Mouse (Mus musculus) bone marrow macrophage, adult 2 months (primary cell): ENCODE measurements around the gene Zfr2. TPM values are rescaled to one million over a fixed set of nuclear protein-coding genes. Genes with fewer than 3 reads are reported as not detected.

ENCODE experiments used
- H3K27ac ChIP-seq: 2 replicates; pipeline ENCODE4 v1.5.1; 2012; ENCODE audit warnings: low read depth, low read length; ENCODE audit not compliant: insufficient read depth
- H3K4me1 ChIP-seq: 2 replicates; pipeline ENCODE4 v1.6.1; 2012; ENCODE audit warnings: low read length; ENCODE audit not compliant: control insufficient read depth, insufficient read depth
- H3K4me3 ChIP-seq: 2 replicates; pipeline ENCODE4 v1.5.1; 2012; ENCODE audit warnings: mild to moderate bottlenecking, low read length, moderate library complexity; ENCODE audit not compliant: insufficient read depth
- CTCF ChIP-seq: IDR thresholded peaks from 2 replicates; pipeline ENCODE4 v1.5.1; 2012; ENCODE audit warnings: low read depth, mild to moderate bottlenecking, low read length, moderate library complexity
- POLR2A ChIP-seq: IDR thresholded peaks from 2 replicates; pipeline ENCODE4 v1.6.1; 2012; ENCODE audit warnings: mild to moderate bottlenecking, low read depth, low read length, borderline replicate concordance
- polyA plus RNA-seq: library from polyadenylated mRNA; stranded (reverse); fragments of >200 nt; gene quantifications from 2 replicates; pipeline ENCODE4 v1.2.4, GENCODE M21; 2012; ENCODE audit not compliant: missing spikeins, insufficient read depth, insufficient read length

The Zfr2 gene
- polyA plus RNA-seq, 1 experiment = 2.7 TPM

GRCm38 (mm10) chr10:81292554-81293333 is 59.8 kb downstream of the Zfr2 start, which contains the start of gene Pip5k1c:
TSS of gene Pip5k1c (plus strand) at chr10:81292963.
- Histone ChIP-seq H3K4me3 (peak within 1 kb of the TSS; percentile 94), H3K4me1 (peaks cover 40% of the 10 kb centered on the region), H3K27ac (peak within 1 kb of the TSS; percentile 69)
- TF ChIP-seq CTCF = peak; percentile 91
- TF ChIP-seq POLR2A = 0 out of 2 replicates have a peak, but pooled peaks have one; percentile 11

GRCm38 (mm10) chr10:81293334-81294030 is 60.5 kb downstream of the Zfr2 start:
- Histone ChIP-seq H3K27ac (peak overlapping the region; percentile 69), H3K4me3 (peak overlapping the region; percentile 94), H3K4me1 (peaks cover 45% of the 10 kb centered on the region)
- TF ChIP-seq CTCF (no peak), POLR2A (no peak)

GRCm38 (mm10) chr10:81294442-81294841 is 61.5 kb downstream of the Zfr2 start:
- TF ChIP-seq POLR2A (no peak), CTCF (no peak)

GRCm38 (mm10) chr10:81295185-81295584 is 62.2 kb downstream of the Zfr2 start:
- TF ChIP-seq POLR2A = no peak
- TF ChIP-seq CTCF = no peak
- Histone ChIP-seq H3K4me3 (peak overlapping the region; percentile 94; the same call in 1 of the 2 replicates), H3K27ac (no peak overlapping the region), H3K4me1 (peaks cover 62% of the 10 kb centered on the region)

More at GRCm38 (mm10) chr10:81294442-81294841, 61.5 kb downstream of the Zfr2 start:
- Histone ChIP-seq H3K4me3 (peak overlapping the region; percentile 94), H3K27ac (no peak overlapping the region), H3K4me1 (peaks cover 55% of the 10 kb centered on the region)

GRCm38 (mm10) chr10:81297246-81297645 is 64.3 kb downstream of the Zfr2 start:
- Histone ChIP-seq H3K4me3 (peak overlapping the region; percentile 44), H3K27ac (peak overlapping the region; percentile 94), H3K4me1 (peaks cover 67% of the 10 kb centered on the region)
- no peak for TF ChIP-seq CTCF
- TF ChIP-seq POLR2A = no peak

- 0 out of 2 replicates have a peak, but pooled peaks have one; percentile 28 for TF ChIP-seq POLR2A
- no peak for TF ChIP-seq CTCF
- Histone ChIP-seq H3K27ac (peak overlapping the region; percentile 94), H3K4me1 (peaks cover 72% of the 10 kb centered on the region), H3K4me3 (peak overlapping the region; percentile 44)
These were observed 64.9 kb downstream of the Zfr2 start for GRCm38 (mm10) chr10:81297845-81298244.

GRCm38 (mm10) chr10:81298369-81299100 is 65.6 kb downstream of the Zfr2 start:
- Histone ChIP-seq H3K27ac (peak overlapping the region; percentile 94), H3K4me3 (peak overlapping the region; percentile 44), H3K4me1 (peaks cover 79% of the 10 kb centered on the region)
- TF ChIP-seq CTCF = no peak
- no peak for TF ChIP-seq POLR2A

- Histone ChIP-seq H3K27ac (peak overlapping the region; percentile 94), H3K4me1 (peaks cover 84% of the 10 kb centered on the region), H3K4me3 (no peak overlapping the region)
- TF ChIP-seq CTCF (no peak), POLR2A (no peak)
These were observed 66.8 kb downstream of the Zfr2 start for GRCm38 (mm10) chr10:81299585-81300351.

GRCm38 (mm10) chr10:81300352-81300907 is 67.5 kb downstream of the Zfr2 start:
- Histone ChIP-seq H3K4me1 (peaks cover 81% of the 10 kb centered on the region), H3K4me3 (no peak overlapping the region), H3K27ac (peak overlapping the region; percentile 94)
- TF ChIP-seq CTCF (no peak), POLR2A (no peak)
